Mouse (Mus musculus): ENCODE results near the gene Gal.

DNA sequence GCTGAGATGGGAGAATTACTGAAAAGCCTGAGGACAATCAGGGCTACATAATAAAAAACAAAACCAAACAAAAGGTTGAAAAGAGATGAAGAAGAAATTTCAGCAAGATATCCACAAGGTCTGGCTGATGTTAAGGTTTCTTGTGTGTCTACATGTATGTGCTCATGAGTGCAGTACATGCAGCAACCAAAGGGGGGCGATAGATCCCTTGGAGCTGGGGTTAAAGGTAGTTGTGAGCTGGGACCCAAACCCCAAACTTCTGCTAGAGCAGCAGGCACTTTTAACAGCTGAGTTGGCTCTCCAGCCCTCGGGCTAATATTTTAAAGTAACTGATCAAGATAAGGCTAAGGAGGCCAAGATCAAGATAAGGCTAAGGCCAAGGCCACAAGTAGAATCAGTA is 40.3 kb downstream of the Gal start:
- TF ChIP-seq CTCF (IDR thresholded peaks at IDR 0.05; ENCODE audit: low read depth, low read length) = peak; percentile 18; the same call in 1 of the 2 replicates
- no peak for TF ChIP-seq POLR2A (IDR thresholded peaks at IDR 0.05; ENCODE audit: borderline replicate concordance, low read depth, low read length)
